Mouse (Mus musculus) hindbrain, embryonic 14.5 days (tissue): ENCODE measurements at regions not wholly inside any gene's neighbourhood (a gene's known extent, or its start where the extent isn't known, plus 50 kb on each side); places are given as distances from the start of the nearest gene placed in this dataset.

Source experiments
- ATAC-seq: fragments of 200-750 bp; cut with Nextera tagmentation; 2 replicates; pipeline ENCODE4 v1.8.0; 2017; ENCODE audit warnings: moderate number of reproducible peaks, mild to moderate bottlenecking, moderate TSS enrichment, moderate library complexity; ENCODE audit not compliant: low FRiP score
- DNase-seq: peaks from one replicate; pipeline ENCODE4 v3.0.0-alpha.2; 2015; ENCODE audit warnings: low spot score
- H3K27ac ChIP-seq: fragments of 300-500 bp; sonication (generic); 2 replicates; pipeline ENCODE4 v1.5.1; 2014; ENCODE audit warnings: mild to moderate bottlenecking, moderate library complexity
- H3K27me3 ChIP-seq: fragments of 300-500 bp; sonication (generic); 2 replicates; pipeline ENCODE4 v1.6.1; 2014; ENCODE audit warnings: mild to moderate bottlenecking, low read length, mixed read lengths; ENCODE audit not compliant: control insufficient read depth, insufficient read depth
- H3K36me3 ChIP-seq: fragments of 300-500 bp; sonication (generic); replicated peaks from 2 replicates; pipeline ENCODE4 v1.6.1; 2014; ENCODE audit not compliant: control insufficient read depth, insufficient read depth
- H3K4me1 ChIP-seq: fragments of 300-500 bp; sonication (generic); replicated peaks from 2 replicates; pipeline ENCODE4 v1.6.1; 2014; ENCODE audit warnings: antibody characterized with exemption, low read length, mixed read lengths; ENCODE audit not compliant: control insufficient read depth, insufficient read depth
- H3K4me2 ChIP-seq: fragments of 300-500 bp; sonication (generic); replicated peaks from 2 replicates; pipeline ENCODE4 v1.6.1; 2014; ENCODE audit warnings: mild to moderate bottlenecking, moderate library complexity
- H3K4me3 ChIP-seq: fragments of 300-500 bp; sonication (generic); replicated peaks from 2 replicates; pipeline ENCODE4 v1.5.1; 2014; ENCODE audit warnings: mild to moderate bottlenecking, low read length
- H3K9ac ChIP-seq: fragments of 300-500 bp; sonication (generic); 2 replicates; pipeline ENCODE4 v1.6.1; 2014
- H3K9me3 ChIP-seq: fragments of 300-500 bp; sonication (generic); 2 replicates; pipeline ENCODE4 v1.6.1; 2016; ENCODE audit warnings: low read length; ENCODE audit not compliant: control insufficient read depth
- WGBS: fragments of 180-500 bp; shearing (Covaris S2); extraction: QIAGEN DNeasy Blood & Tissue Kit; methylation state at CpG from one replicate; pipeline ENCODE4 v1.1.7; 2014; 5-methylcytosine and 5-hydroxymethylcytosine counted together

GRCm38 (mm10) chr1:41810318-41810964 lies 885.1 kb upstream of the Pou3f3 start:
- Histone ChIP-seq H3K36me3 (no peaks in the 10 kb centered on the region), H3K27ac (peak overlapping the region; percentile 58), H3K4me3 (peak overlapping the region; percentile 17), H3K4me2 (peak overlapping the region; percentile 49), H3K4me1 (peaks cover 32% of the 10 kb centered on the region), H3K9me3 (no peaks in the 10 kb centered on the region), H3K9ac (peak overlapping the region; percentile 9; the same call in 1 of the 2 replicates), H3K27me3 (no peaks in the 10 kb centered on the region)
- peak; percentile 92 for ATAC-seq
- peak; percentile 87 for DNase-seq
- 8% methylated on average over 9 of the region's 9 CpGs for WGBS

GRCm38 (mm10) chr1:41811130-41811529 lies 884.4 kb upstream of the Pou3f3 start:
- no peak overlapping the region for H3K4me3 ChIP-seq
- no peaks in the 10 kb centered on the region for H3K36me3 ChIP-seq
- ATAC-seq: no peak
- no peaks in the 10 kb centered on the region for H3K27me3 ChIP-seq
- DNase-seq: peak; percentile 35
- no peaks in the 10 kb centered on the region for H3K9me3 ChIP-seq
- WGBS: 47% methylated on average over 3 of the region's 3 CpGs
- H3K4me2 ChIP-seq: peak overlapping the region; percentile 49
- H3K27ac ChIP-seq: peak overlapping the region; percentile 58; the same call in 1 of the 2 replicates
- H3K9ac ChIP-seq: no peak overlapping the region
- H3K4me1 ChIP-seq: peaks cover 32% of the 10 kb centered on the region

DNA sequence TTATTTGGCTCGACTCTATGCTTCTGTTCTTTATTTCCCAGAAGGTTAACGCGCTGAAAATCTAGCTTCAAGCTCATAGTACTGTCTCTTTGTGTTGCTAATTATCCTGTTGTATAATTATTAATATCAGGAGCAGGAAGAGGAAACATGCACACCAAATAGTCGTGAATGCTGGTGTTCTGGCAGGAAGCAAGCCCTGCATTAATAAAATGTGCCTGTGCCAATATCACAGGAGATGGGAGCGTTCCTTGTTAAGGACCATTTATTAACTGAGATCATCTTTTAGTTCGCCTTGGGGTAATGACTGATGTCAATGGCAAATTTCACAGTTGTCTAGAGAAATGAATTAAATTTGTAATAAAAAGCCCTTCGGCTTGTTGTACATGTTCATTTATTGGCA lies 883.5 kb upstream of the Pou3f3 start:
- no peaks in the 10 kb centered on the region for H3K36me3 ChIP-seq
- H3K4me2 ChIP-seq: peak overlapping the region; percentile 15
- no peak overlapping the region for H3K9ac ChIP-seq
- no peak overlapping the region for H3K4me3 ChIP-seq
- no peaks in the 10 kb centered on the region for H3K27me3 ChIP-seq
- peaks cover 32% of the 10 kb centered on the region for H3K4me1 ChIP-seq
- DNase-seq: peak; percentile 40
- WGBS: 11% methylated on average over 7 of the region's 7 CpGs
- no peak overlapping the region for H3K27ac ChIP-seq
- no peaks in the 10 kb centered on the region for H3K9me3 ChIP-seq
- ATAC-seq: no peak

- Histone ChIP-seq H3K9ac (no peak overlapping the region), H3K27me3 (no peaks in the 10 kb centered on the region), H3K4me3 (no peak overlapping the region), H3K4me1 (peaks cover 29% of the 10 kb centered on the region), H3K9me3 (no peaks in the 10 kb centered on the region), H3K4me2 (no peak overlapping the region), H3K36me3 (no peaks in the 10 kb centered on the region), H3K27ac (no peak overlapping the region)
- peak; percentile 38 for DNase-seq
- peak; percentile 57; the same call in 1 of the 2 replicates for ATAC-seq
- WGBS: 24% methylated on average over 10 of the region's 10 CpGs
Measured at GRCm38 (mm10) chr1:41814032-41815005, 881.2 kb upstream of the Pou3f3 start.

DNA sequence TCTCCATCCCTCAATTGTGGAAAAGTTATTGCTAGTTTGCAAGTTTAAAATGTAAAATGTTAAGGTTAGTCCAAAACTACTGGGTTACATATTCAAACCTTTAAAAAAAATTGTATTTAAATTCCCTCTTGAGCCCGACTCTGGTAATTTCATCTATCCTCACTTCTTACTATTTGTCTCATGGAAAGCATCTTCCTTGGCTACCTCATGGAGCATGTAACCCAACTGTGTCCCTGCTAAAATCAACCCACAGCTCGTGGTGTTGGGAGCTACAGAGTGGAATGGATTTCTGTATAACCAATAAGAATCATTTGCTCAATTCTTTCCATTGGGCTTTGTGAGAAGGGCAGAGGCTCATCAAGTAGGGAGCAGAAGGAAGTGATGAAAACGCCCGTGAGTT lies 880.5 kb upstream of the Pou3f3 start:
- DNase-seq: no peak
- Histone ChIP-seq H3K27me3 (no peaks in the 10 kb centered on the region), H3K9ac (no peak overlapping the region), H3K4me3 (no peak overlapping the region), H3K27ac (no peak overlapping the region), H3K9me3 (no peaks in the 10 kb centered on the region), H3K4me1 (peaks cover 29% of the 10 kb centered on the region), H3K4me2 (no peak overlapping the region), H3K36me3 (no peaks in the 10 kb centered on the region)
- 81% methylated on average over 4 of the region's 4 CpGs for WGBS
- ATAC-seq: no peak

- DNase-seq (no peak), ATAC-seq (no peak)
- Histone ChIP-seq H3K9ac (no peak overlapping the region), H3K4me1 (no peaks in the 10 kb centered on the region), H3K27me3 (no peaks in the 10 kb centered on the region), H3K9me3 (no peaks in the 10 kb centered on the region), H3K4me2 (no peak overlapping the region), H3K36me3 (no peaks in the 10 kb centered on the region), H3K27ac (no peak overlapping the region), H3K4me3 (no peak overlapping the region)
- WGBS: 69% methylated on average over 5 of the region's 5 CpGs
Measured at GRCm38 (mm10) chr1:41822742-41823141, 872.8 kb upstream of the Pou3f3 start.

- no peak overlapping the region for H3K9ac ChIP-seq
- 83% methylated on average over 4 of the region's 4 CpGs for WGBS
- H3K4me2 ChIP-seq: no peak overlapping the region
- DNase-seq (no peak), ATAC-seq (no peak)
- H3K27me3 ChIP-seq: no peaks in the 10 kb centered on the region
- H3K4me1 ChIP-seq: no peaks in the 10 kb centered on the region
- no peak overlapping the region for H3K4me3 ChIP-seq
- no peaks in the 10 kb centered on the region for H3K36me3 ChIP-seq
- no peak overlapping the region for H3K27ac ChIP-seq
- no peaks in the 10 kb centered on the region for H3K9me3 ChIP-seq
Measured at GRCm38 (mm10) chr1:41825223-41825622, 870.3 kb upstream of the Pou3f3 start.

DNA sequence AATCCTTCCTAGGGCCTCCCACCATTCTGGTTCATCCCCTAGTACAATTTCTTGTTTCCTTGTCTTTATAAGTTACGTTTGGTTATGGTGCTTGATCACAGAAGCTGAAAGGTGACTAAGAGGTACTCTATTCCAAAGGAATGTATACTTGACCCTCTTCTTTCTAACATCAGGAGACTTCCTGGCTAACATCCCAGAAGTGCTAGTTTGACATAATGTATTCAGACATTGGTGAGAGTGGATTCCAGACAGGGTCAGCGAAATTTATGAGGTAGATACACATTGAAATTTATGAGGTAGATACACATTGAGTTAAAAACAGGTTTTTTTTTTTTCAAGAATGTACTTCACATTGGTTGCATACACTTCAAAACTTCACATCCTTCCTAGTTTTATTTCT lies 863.9 kb upstream of the Pou3f3 start:
- DNase-seq: no peak
- H3K4me2 ChIP-seq: no peak overlapping the region
- ATAC-seq: no peak
- no peak overlapping the region for H3K27ac ChIP-seq
- H3K36me3 ChIP-seq: no peaks in the 10 kb centered on the region
- H3K9ac ChIP-seq: no peak overlapping the region
- no peak overlapping the region for H3K4me3 ChIP-seq
- H3K27me3 ChIP-seq: no peaks in the 10 kb centered on the region
- H3K4me1 ChIP-seq: no peaks in the 10 kb centered on the region
- 78% methylated on average over 2 of the region's 2 CpGs for WGBS
- no peaks in the 10 kb centered on the region for H3K9me3 ChIP-seq
